Mouse (Mus musculus): ENCODE results near the gene Colq.
"Not testable (repeated sequence)": the region's sequence is repeated elsewhere in the genome, so short reads cannot be mapped to it uniquely, and the experiment has no call there.

Colq gene

GRCm38 (mm10) chr14:31591243-31591642 lies at the start of gene Colq:
Gene Colq, minus strand, starts transcription at chr14:31591343.
- no peak for DNase-seq

- no peak for DNase-seq
Observed at GRCm38 (mm10) chr14:31640346-31640889, 49.3 kb upstream of the Colq start, which contains the start of gene Gm49387. Gene Gm49387, minus strand, starts transcription at chr14:31640878.

- no peak for DNase-seq
Observed at GRCm38 (mm10) chr14:31630677-31631076, 39.5 kb upstream of the Colq start.

GRCm38 (mm10) chr14:31622748-31623147 lies 31.6 kb upstream of the Colq start:
- no peak for DNase-seq

- DNase-seq, result no peak
Observed at GRCm38 (mm10) chr14:31620591-31621223, 29.6 kb upstream of the Colq start.

- DNase-seq, result no peak
Observed at GRCm38 (mm10) chr14:31617997-31618396, 26.9 kb upstream of the Colq start.

GRCm38 (mm10) chr14:31617204-31617603 lies 26.1 kb upstream of the Colq start:
- no peak for DNase-seq

GRCm38 (mm10) chr14:31613671-31614070 lies 22.5 kb upstream of the Colq start:
- no peak for DNase-seq

GRCm38 (mm10) chr14:31611986-31612385 lies 20.8 kb upstream of the Colq start:
- no peak for DNase-seq

GRCm38 (mm10) chr14:31605514-31605913 lies 14.4 kb upstream of the Colq start:
- no peak for DNase-seq

GRCm38 (mm10) chr14:31604916-31605315 lies 13.8 kb upstream of the Colq start:
- DNase-seq, result peak; percentile 36

- not testable (repeated sequence) for DNase-seq
Observed at GRCm38 (mm10) chr14:31602616-31602979, 11.5 kb upstream of the Colq start.

GRCm38 (mm10) chr14:31601908-31602615 lies 10.9 kb upstream of the Colq start:
- DNase-seq, result no peak

- no peak for DNase-seq
Observed at GRCm38 (mm10) chr14:31597446-31597845, 6.3 kb upstream of the Colq start.

- no peak for DNase-seq
Observed at GRCm38 (mm10) chr14:31596408-31596807, 5.3 kb upstream of the Colq start.

- DNase-seq, result no peak
Observed at GRCm38 (mm10) chr14:31594693-31595092, 3.5 kb upstream of the Colq start.

- DNase-seq, result no peak
Observed at GRCm38 (mm10) chr14:31593036-31593435, 1.9 kb upstream of the Colq start.

- no peak for DNase-seq
Observed at GRCm38 (mm10) chr14:31586451-31586850, 4.7 kb downstream of the Colq start.

- no peak for DNase-seq
Observed at GRCm38 (mm10) chr14:31583082-31583481, 8.1 kb downstream of the Colq start.

GRCm38 (mm10) chr14:31577966-31578735 lies 13.0 kb downstream of the Colq start:
- no peak for DNase-seq

- DNase-seq, result no peak
Observed at GRCm38 (mm10) chr14:31576846-31577697, 14.1 kb downstream of the Colq start.

GRCm38 (mm10) chr14:31575866-31576265 lies 15.3 kb downstream of the Colq start:
- DNase-seq, result no peak

Data from lung, postnatal 36 days (tissue).